Mouse (Mus musculus): ENCODE data around the gene Ptrh2. TPM values are rescaled to one million over a fixed set of nuclear protein-coding genes. Genes with fewer than 3 reads are reported as not detected.

Ptrh2 gene
- 26.0 and 28.4 TPM in 2 replicates for total RNA-seq (2017)

DNA sequence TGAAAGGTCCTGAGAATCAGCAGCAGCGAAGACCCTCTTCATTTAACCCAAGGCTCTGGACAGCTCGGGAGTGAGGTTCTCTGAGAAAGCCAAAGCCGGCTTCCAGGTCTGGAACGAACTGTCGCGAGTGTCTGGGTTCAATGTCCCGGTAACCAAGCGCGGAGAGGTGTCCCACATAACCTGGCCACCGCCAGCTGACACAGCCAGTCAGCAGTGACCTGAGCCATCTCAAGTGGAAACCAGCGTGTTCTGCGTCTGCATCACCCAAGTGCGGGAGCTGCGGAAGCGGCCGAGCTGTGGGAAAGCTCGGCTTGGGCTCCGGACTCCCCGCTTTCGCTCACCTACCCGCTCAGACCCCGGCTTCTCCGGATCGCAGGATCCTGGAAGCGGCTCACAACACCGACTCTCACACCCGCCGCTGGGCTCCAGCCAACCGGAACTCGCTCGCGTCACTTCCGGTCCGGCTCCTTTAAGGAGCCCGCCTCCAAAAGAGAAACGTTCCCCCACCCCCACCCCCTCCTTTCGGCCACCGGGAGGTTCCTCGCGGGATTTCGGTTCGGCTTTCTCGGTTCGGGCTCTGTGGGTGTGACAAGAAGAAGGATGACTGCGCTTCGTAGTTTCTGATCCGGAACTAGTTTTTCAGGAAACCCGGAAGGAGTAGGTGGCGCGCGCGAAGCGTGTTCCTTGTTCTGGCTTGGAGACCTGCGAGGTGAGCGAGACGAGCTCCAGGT, at the start of gene Ptrh2, which contains the start of gene Vmp1:
Gene Ptrh2 (plus strand): TSS at position 591 of the 731 bp plus-strand sequence.
Gene Vmp1 (minus strand): TSS at position 442 of the 731 bp plus-strand sequence.
- peak; percentile 79 to 89 for ATAC-seq (replicated peaks in 1 of 2; ENCODE audit: insufficient read depth in 1 of 2, low FRiP score in 2 of 2, low TSS enrichment in 1 of 2, low read depth in 1 of 2, poor library complexity in 2 of 2, severe bottlenecking in 2 of 2)

DNA sequence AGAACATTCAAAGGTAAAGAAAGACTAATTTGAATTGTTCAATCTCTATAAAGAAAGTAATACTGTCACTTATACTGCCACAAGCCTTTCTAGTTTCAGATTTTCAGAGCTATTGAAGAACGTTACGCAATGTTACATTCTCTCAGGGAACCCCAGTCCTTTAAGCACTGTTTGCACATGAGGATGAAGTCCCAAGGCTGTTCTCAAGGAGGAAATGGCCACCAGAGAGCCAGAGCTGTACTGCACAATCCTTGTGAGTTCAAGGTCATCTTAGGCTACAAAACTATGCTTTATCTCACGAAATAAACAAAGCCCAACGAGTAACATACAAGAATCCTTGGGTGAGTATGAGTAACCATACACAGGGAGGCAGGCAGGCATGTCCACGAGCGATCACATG, 49.4 kb upstream of the Ptrh2 start:
- ATAC-seq (replicated peaks in 1 of 2; ENCODE audit: insufficient read depth in 1 of 2, low FRiP score in 2 of 2, low TSS enrichment in 1 of 2, low read depth in 1 of 2, poor library complexity in 2 of 2, severe bottlenecking in 2 of 2) = no peak

DNA sequence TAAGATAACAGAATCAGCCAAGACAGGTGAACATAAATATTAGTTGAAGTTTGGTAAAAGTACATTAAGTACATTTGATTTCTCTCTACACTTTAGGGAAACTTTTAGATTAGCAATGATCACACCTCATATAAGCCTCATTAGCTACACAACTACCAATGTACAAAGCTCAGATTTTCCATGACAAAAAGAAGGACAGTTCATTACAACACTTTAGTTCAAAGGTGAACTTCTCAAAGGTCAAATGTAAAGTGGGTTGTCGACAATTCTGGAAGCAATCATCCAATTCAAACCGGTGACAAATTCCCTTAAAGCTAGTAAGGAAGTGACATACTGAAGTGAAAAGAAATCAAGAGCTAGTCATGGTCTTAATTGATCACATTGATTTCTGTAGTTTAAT, 46.1 kb upstream of the Ptrh2 start:
- ATAC-seq (replicated peaks in 1 of 2; ENCODE audit: insufficient read depth in 1 of 2, low FRiP score in 2 of 2, low TSS enrichment in 1 of 2, low read depth in 1 of 2, poor library complexity in 2 of 2, severe bottlenecking in 2 of 2) = no peak

DNA sequence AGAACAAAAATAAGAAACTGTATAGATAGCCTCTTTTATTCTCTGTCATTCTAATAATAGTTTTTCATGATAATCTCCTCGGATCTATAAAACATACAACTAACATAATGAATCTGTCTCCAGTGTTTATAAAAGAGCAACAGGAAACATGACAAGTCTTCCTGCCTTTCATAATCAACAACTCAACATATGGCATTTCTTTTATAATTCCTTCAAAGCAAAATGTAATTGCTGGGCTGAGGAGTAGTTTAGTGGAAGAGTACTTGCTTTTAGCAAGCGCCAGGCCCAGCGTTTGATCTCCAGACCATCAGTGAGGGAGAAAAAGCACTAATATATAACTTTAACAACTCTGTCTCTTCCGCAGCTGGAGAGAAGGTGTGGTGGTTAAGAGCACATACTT, 42.1 kb upstream of the Ptrh2 start:
- no peak for ATAC-seq (replicated peaks in 1 of 2; ENCODE audit: insufficient read depth in 1 of 2, low FRiP score in 2 of 2, low TSS enrichment in 1 of 2, low read depth in 1 of 2, poor library complexity in 2 of 2, severe bottlenecking in 2 of 2)

DNA sequence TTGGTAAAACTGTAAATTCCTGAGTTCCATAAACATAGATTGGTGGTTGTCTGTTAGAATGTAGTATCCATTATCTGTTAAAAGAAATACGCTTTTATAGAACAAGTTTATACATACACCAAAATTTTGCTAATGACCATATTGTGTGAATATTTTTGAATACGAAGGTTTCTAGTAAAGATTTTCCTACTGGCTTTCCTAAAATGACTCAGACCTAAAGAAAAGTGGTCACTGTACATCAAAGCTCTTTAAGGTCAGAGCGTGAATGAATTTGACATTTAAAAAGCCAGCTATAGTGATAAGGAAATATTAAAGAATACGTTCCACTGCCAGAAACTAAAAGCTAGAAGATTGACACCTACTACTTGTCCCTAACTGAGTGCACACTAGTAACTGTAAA, 39.2 kb upstream of the Ptrh2 start:
- ATAC-seq (replicated peaks in 1 of 2; ENCODE audit: insufficient read depth in 1 of 2, low FRiP score in 2 of 2, low TSS enrichment in 1 of 2, low read depth in 1 of 2, poor library complexity in 2 of 2, severe bottlenecking in 2 of 2) = no peak

DNA sequence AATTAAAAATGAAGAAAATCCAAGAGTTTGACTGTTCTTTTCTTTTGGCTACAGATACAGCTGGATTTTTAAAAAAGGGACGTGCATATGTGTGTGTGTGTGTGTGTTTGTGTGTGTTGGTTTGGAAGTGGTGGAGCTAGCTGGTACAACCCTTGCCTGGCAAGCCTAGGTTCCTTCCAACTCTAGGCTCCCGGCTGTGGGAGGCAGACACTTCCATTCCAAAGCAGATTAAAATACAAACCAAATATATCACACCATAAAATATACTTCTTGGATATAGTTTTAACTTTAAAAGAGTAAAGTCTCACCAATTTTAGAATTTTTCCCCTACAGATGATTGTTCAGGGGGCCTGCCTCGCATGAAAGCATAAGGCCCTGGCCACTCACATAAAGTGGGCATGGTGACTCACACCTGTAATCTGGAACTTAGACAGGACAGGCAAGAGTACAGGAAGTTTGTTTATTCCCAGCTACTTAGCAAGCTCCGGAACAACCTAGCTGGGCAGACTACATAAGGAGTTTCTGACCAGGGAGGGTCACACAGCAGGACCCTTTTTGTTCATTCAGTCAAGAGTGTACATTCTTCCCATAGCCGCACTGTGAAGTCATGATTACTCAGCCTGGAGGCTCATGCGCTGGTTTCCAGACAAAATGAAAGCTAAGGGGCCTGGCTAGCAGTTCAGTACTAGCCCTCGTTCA, 37.5 kb upstream of the Ptrh2 start:
- no peak for ATAC-seq (replicated peaks in 1 of 2; ENCODE audit: insufficient read depth in 1 of 2, low FRiP score in 2 of 2, low TSS enrichment in 1 of 2, low read depth in 1 of 2, poor library complexity in 2 of 2, severe bottlenecking in 2 of 2)

DNA sequence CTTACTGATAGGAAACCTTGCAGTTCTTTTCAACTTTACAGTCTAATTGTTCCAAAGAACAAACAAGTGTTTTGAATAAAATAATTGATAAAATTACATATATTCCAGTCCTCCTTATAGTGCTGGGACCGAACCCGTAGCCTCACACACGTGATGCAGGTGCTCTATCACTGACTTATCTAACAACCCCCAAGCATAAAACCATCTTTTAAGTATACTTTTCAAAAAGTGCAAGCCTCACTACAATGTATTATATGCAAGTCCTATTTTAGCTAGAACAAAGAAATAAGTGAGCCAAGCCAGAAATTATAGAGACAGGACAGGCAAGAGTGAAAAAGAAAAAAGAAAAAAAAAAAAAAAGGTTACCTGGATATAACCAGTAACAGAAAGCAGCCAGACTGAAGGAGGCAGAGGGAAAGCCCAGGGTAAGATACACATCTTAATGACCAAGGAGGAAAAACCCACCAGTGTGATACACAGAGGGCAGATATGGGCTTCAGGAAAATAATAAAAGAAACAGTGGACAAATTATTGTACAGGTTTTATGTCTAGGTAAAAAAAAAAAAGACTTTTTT, 36.8 kb upstream of the Ptrh2 start:
- no peak for ATAC-seq (replicated peaks in 1 of 2; ENCODE audit: insufficient read depth in 1 of 2, low FRiP score in 2 of 2, low TSS enrichment in 1 of 2, low read depth in 1 of 2, poor library complexity in 2 of 2, severe bottlenecking in 2 of 2)

DNA sequence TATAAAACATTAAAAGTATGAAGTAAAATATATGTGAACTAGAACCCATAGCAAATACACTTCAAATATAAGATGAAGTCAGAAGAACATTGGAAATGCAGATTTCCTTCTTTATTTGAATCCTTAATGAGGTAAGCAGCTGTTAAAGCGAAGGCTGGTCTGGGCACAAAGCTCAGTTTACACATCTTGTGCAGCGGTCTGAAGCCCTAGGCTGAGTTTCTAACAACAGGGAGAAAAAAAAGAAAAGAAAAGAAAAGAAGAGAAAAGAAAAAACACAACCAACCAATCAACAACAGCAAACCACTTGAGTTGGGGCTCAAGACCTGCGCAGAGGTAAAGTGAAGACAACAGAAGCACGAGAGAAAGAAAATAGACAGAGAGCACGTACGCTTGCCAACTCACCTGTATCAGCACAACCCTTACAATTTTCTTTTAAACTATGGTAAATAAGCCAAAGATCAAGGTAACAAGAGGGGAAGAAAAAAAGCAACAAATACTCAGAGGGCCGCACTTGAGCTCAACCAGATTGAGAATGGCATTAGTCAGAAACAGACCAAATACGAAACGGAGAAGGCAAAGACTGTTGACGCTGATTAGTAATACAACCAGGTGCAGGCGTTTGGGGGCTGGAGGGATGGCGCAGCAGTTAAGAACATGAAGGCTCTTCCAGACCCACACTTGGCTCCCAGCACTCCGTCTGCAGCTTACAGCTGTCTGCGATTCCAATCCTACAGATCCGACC, 35.9 kb upstream of the Ptrh2 start:
- no peak for ATAC-seq (replicated peaks in 1 of 2; ENCODE audit: insufficient read depth in 1 of 2, low FRiP score in 2 of 2, low TSS enrichment in 1 of 2, low read depth in 1 of 2, poor library complexity in 2 of 2, severe bottlenecking in 2 of 2)

DNA sequence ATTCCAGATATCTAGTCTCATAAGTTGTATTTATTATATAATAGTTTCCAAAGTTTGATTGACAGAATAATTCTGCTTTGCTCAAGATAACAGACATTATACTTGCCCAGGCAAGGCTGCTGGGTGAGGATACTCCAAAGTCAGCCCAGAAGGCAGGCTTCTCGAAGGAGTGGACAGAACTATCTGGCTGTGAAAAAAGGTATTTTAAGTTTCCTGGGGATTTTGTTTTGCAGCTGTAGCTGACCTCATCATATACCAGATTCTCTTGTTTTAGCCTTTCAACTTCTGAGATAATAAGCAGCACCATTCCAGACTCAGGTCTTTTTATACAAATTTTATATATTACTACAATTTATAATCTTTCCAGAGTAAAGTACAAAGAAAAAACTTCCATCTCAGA, 34.2 kb upstream of the Ptrh2 start:
- ATAC-seq (replicated peaks in 1 of 2; ENCODE audit: insufficient read depth in 1 of 2, low FRiP score in 2 of 2, low TSS enrichment in 1 of 2, low read depth in 1 of 2, poor library complexity in 2 of 2, severe bottlenecking in 2 of 2) = no peak

DNA sequence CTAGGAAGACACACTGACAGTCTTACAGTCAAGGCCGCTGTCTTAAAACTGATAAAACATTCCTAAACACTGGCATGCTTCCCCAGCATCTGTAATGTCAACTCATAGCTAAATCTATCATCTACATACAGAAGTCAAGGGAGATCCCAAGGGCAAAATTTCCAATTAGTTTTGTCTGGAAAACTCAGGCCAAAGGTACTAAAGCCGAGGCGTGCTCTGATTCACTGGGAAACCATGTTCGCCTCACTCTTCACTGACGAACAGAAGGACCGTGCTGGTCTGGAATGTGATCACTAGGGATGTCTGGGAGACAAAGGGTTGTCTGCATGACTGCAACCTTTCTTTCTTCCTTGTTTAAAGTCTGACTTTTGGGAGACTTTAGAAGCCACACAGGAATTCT, 33.1 kb upstream of the Ptrh2 start:
- ATAC-seq (replicated peaks in 1 of 2; ENCODE audit: insufficient read depth in 1 of 2, low FRiP score in 2 of 2, low TSS enrichment in 1 of 2, low read depth in 1 of 2, poor library complexity in 2 of 2, severe bottlenecking in 2 of 2) = no peak

DNA sequence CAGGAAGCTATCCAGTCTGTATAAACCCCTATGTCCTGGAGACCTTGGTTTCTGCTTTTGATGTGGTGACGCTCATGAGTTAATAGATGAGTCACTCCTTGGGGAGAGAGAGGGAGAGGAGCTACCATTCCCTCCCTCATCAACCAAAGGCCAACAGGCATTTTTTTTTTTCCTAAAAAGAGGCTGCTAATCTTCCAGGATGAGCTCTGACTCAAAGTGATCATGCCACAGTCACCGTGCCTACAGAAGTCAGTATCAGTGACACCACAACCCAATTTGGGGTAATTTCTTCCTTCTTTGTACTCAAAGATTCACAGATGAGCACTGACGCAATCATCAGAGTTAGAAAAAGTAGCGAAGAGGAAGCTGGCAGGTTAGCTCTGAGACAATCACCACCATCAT, 31.2 kb upstream of the Ptrh2 start:
- peak; percentile 27 to 32; a peak in 2 of 4 replicates for ATAC-seq (replicated peaks in 1 of 2; ENCODE audit: insufficient read depth in 1 of 2, low FRiP score in 2 of 2, low TSS enrichment in 1 of 2, low read depth in 1 of 2, poor library complexity in 2 of 2, severe bottlenecking in 2 of 2)

DNA sequence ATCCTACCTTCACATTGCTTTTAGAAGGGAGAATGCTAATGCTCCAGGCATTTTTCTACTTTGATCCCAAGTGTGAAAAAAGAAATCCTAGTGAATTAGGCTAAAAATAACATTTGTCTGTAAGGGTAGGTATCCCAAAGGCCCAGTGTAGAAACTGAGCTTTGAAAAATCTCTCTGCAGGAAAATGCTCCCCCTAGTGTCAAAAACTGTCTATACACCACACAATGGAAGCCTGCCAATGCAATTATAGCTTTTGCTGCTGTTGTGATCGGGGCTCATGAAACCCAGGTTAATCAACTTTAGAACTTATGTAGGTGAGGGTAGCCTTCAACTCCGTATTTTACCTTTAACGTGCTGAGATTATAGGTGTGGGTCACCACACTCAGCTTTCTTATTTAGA, 30.3 kb upstream of the Ptrh2 start:
- ATAC-seq (replicated peaks in 1 of 2; ENCODE audit: insufficient read depth in 1 of 2, low FRiP score in 2 of 2, low TSS enrichment in 1 of 2, low read depth in 1 of 2, poor library complexity in 2 of 2, severe bottlenecking in 2 of 2) = peak; percentile 46 to 71; a peak in 2 of 4 replicates

DNA sequence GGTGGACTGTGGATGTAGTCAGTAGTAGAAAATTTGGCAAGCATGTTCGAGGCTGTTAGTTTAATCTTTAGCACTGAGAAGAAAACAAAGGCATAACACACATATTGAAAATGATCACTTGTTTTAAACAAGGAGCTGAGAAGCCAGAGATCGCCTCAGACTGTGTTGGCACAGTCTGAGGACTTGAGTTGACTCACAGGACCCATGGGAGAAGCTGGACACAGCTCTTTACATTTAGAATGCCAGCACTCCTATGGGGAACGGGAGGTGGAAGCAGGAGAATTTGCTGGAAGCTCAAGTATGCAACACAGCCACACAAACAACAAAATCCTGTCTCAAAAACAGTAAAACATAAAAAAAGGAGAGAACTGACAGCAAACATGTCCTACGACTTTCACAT, 29.7 kb upstream of the Ptrh2 start:
- ATAC-seq (replicated peaks in 1 of 2; ENCODE audit: insufficient read depth in 1 of 2, low FRiP score in 2 of 2, low TSS enrichment in 1 of 2, low read depth in 1 of 2, poor library complexity in 2 of 2, severe bottlenecking in 2 of 2) = no peak

DNA sequence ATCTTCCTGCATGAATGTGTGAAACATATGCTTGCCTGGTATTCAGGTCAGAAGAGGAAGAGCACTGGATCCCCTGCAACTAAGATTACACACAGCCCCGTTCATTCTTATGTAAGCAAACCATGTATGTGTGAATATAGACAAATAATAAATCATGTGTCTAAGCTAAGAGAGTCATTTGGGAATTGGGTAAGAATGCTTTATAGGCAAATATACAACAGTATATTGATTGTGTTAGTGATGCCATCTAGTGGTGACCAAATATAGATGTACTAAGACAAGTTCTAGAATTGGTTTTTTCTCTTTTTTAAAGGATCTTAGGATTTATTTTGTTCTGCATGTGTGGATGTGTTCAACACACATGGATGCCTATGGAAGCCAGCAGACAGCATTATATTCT, 28.1 kb upstream of the Ptrh2 start:
- peak; percentile 39 to 49; a peak in 1 of 4 replicates for ATAC-seq (replicated peaks in 1 of 2; ENCODE audit: insufficient read depth in 1 of 2, low FRiP score in 2 of 2, low TSS enrichment in 1 of 2, low read depth in 1 of 2, poor library complexity in 2 of 2, severe bottlenecking in 2 of 2)

DNA sequence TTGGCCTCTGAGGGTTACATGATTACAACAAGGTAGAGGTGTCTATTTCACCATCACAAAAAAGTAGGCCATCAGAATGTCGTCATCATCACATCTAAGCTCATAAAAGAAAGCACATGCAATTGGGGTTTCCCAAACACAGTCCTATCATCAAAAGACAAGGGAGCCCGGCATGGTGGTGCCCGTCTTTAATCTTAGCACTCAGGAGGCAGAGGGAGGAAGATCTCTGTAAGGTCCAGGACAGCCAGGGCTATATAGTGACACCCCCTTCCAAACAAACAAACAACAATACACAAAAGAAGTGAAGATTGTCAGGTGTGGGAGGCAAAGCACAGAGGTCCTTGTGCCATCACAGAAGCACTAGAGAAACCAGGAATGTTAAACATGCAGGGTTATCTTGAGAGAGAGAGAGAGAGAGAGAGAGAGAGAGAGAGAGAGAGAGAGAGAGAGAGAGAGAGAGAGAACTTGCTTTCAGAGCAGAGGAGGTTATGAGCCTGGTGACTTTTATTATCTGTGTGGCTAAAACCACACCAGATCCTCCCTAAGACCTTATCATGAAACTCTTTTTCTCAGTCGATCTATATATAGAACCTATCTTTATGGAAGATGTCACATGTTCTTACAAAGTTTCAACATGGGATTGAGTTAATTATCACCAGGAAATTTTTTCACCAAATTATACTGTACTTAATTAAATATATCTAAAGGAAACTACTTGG, 26.8 kb upstream of the Ptrh2 start:
- ATAC-seq (replicated peaks in 1 of 2; ENCODE audit: insufficient read depth in 1 of 2, low FRiP score in 2 of 2, low TSS enrichment in 1 of 2, low read depth in 1 of 2, poor library complexity in 2 of 2, severe bottlenecking in 2 of 2) = no peak

DNA sequence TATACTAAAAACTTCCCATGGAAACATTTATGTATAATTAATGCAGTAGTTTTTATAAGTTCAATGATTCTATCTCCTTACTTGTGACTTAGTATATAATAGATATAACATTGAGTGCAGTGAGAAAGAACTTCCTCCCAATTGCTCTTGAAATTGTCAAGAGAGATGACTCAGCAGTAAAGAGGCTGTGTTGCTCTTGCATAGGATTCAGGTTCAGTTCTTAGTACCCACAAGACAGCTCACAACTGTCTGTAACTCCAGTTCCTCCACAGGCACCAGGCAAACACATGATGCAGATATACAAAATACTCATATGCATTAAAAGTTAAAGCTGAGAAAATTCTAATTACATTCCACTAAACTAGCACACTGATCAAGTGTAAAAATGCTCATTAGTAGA, 25.9 kb upstream of the Ptrh2 start:
- 0 out of 4 replicates have a peak, but pooled peaks of 1 of the 2 experiments have one; percentile 27 for ATAC-seq (replicated peaks in 1 of 2; ENCODE audit: insufficient read depth in 1 of 2, low FRiP score in 2 of 2, low TSS enrichment in 1 of 2, low read depth in 1 of 2, poor library complexity in 2 of 2, severe bottlenecking in 2 of 2)
